Mouse (Mus musculus) hindbrain, postnatal 0 days (tissue): ENCODE measurements around the gene Uqcr10. TPM values are rescaled to one million over a fixed set of nuclear protein-coding genes. Genes with fewer than 3 reads are reported as not detected.

Experiments
- ATAC-seq: fragments of 200-750 bp; cut with Nextera tagmentation; 2 replicates; pipeline ENCODE4 v1.8.0; 2017; ENCODE audit warnings: mild to moderate bottlenecking, moderate TSS enrichment, moderate library complexity
- DNase-seq: peaks from one replicate; pipeline ENCODE4 v3.0.0-alpha.2; 2015; ENCODE audit warnings: low spot score
- H3K27ac ChIP-seq: fragments of 300-500 bp; sonication (generic); 2 replicates; pipeline ENCODE4 v1.5.1; 2014; ENCODE audit warnings: mild to moderate bottlenecking
- H3K27me3 ChIP-seq: fragments of 300-500 bp; sonication (generic); 2 replicates; pipeline ENCODE4 v1.6.1; 2014; ENCODE audit warnings: low read length, mixed read lengths; ENCODE audit not compliant: insufficient read depth
- H3K36me3 ChIP-seq: fragments of 300-500 bp; sonication (generic); 2 replicates; pipeline ENCODE4 v1.6.1; 2014; ENCODE audit warnings: low read length, mixed read lengths; ENCODE audit not compliant: insufficient read depth
- H3K4me1 ChIP-seq: fragments of 300-500 bp; sonication (generic); 2 replicates; pipeline ENCODE4 v1.6.1; 2014; ENCODE audit warnings: antibody characterized with exemption, low read length, mixed read lengths; ENCODE audit not compliant: insufficient read depth
- H3K4me2 ChIP-seq: fragments of 300-500 bp; sonication (generic); 2 replicates; pipeline ENCODE4 v1.6.1; 2014; ENCODE audit warnings: low read depth, mild to moderate bottlenecking, low read length, moderate library complexity, mixed read lengths
- H3K4me3 ChIP-seq: fragments of 300-500 bp; sonication (generic); 2 replicates; pipeline ENCODE4 v1.5.1; 2014; ENCODE audit warnings: low read length
- H3K9ac ChIP-seq: fragments of 300-500 bp; sonication (generic); replicated peaks from 2 replicates; pipeline ENCODE4 v1.6.1; 2014; ENCODE audit warnings: mild to moderate bottlenecking, low read length, moderate library complexity, mixed read lengths
- H3K9me3 ChIP-seq: fragments of 300-500 bp; sonication (generic); 2 replicates; pipeline ENCODE4 v1.6.1; 2016; ENCODE audit warnings: low read length, mixed read lengths
- CTCF ChIP-seq: IDR thresholded peaks from 2 replicates; pipeline ENCODE4 v1.5.1; 2016; ENCODE audit warnings: antibody characterized with exemption, control low read depth, low read depth
- WGBS: fragments of 180-500 bp; shearing (Covaris S2); extraction: QIAGEN DNeasy Blood & Tissue Kit; methylation state at CpG from one replicate; pipeline ENCODE4 v1.1.7; 2014; 5-methylcytosine and 5-hydroxymethylcytosine counted together
- polyA plus RNA-seq: library from polyadenylated mRNA; unstranded; fragments of >200 nt; fragmentation: Nextera tagmentation; extraction: Ambion mirVana; gene quantifications from 2 replicates; pipeline ENCODE4 v1.2.1, GENCODE M21; 2015
- total RNA-seq: library from RNA; depleted of rRNA; stranded (reverse); fragments of >200 nt; gene quantifications from 2 replicates; pipeline ENCODE4 v1.2.3, GENCODE M21; 2014

Uqcr10 gene
- total and polyA plus RNA-seq, 2 experiments from 2014 or later = 231 to 1,063 TPM

DNA sequence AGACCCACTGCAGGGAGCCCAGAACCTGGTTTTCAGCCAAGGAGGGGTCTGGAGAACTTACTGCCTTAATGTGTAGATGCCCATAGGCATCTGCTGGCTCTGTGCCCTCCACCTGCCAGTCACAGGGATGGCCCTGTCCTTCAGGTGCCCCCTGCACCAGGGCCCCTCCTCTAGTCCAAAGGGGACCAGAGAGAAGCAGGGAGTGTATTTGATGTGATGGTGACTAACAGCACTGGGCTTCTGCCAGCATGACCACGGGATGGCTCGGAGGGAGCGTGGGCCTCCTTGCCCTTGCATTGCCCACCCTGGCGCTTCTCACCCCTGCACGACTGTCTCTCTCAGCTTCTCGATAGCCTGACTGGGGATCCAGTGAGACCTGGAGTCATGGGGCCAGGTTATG, 40.5 kb upstream of the Uqcr10 start:
- DNase-seq = no peak
- no peak overlapping the region for H3K27ac ChIP-seq
- H3K4me3 ChIP-seq = no peak overlapping the region
- peaks cover 38% of the 10 kb centered on the region for H3K27me3 ChIP-seq
- H3K4me1 ChIP-seq = no peaks in the 10 kb centered on the region; the same call in 1 of the 2 replicates
- WGBS = 43% methylated on average over 6 of the region's 6 CpGs
- H3K36me3 ChIP-seq = no peaks in the 10 kb centered on the region
- H3K4me2 ChIP-seq = no peak overlapping the region
- H3K9ac ChIP-seq = no peak overlapping the region
- ATAC-seq = no peak
- TF ChIP-seq CTCF = no peak
- H3K9me3 ChIP-seq = no peaks in the 10 kb centered on the region

DNA sequence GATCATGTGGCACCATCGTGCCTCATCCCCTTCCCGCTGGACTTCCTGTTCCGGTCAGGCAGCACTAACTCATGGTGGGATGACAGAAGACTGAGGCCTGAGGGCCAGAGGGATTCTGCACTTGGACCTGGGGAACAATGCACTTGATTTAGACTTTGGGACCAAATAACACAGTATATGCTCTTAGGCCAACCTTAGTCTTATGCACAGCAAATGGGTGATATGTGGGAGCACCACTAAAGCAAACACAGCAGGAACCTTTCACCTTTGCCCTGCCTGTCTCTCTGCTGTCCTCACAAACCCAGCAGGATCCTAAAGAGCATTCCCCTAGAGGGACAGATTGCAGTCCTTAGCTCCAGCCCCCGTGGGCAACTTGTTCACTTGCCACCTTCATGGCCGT, 36.6 kb upstream of the Uqcr10 start:
- Histone ChIP-seq H3K4me3 (no peak overlapping the region), H3K4me1 (0 out of 2 replicates have a peak, but pooled peaks cover under 1% of the 10 kb centered on the region), H3K27ac (no peak overlapping the region), H3K27me3 (peaks cover 19% of the 10 kb centered on the region), H3K4me2 (no peak overlapping the region), H3K9me3 (no peaks in the 10 kb centered on the region), H3K36me3 (no peaks in the 10 kb centered on the region), H3K9ac (no peak overlapping the region)
- ATAC-seq (no peak), DNase-seq (no peak)
- no peak for TF ChIP-seq CTCF
- 68% methylated on average over 5 of the region's 5 CpGs for WGBS

DNA sequence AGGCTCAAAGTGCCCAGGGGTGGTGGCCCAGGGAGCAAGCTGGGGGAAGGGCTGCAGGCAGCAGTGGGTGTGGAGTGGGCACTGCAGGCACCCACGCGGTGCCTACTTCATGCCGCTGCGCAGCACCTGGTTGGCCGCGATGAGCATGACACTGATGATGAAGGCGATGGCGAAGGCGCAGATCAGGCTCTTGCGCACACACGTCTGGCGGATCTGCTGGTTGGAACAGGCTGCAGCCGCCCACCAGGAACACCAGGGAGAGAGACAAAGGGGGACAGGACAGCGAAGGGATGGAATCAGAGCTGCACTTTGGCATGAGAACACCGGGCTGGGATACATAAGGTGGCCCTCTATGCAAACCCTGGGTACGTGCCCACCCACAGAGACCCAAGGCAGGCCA, 34.6 kb upstream of the Uqcr10 start:
- Histone ChIP-seq H3K4me3 (no peak overlapping the region), H3K36me3 (no peaks in the 10 kb centered on the region), H3K9me3 (no peaks in the 10 kb centered on the region), H3K4me2 (no peak overlapping the region), H3K4me1 (0 out of 2 replicates have a peak, but pooled peaks cover 6% of the 10 kb centered on the region), H3K27me3 (no peaks in the 10 kb centered on the region), H3K9ac (no peak overlapping the region), H3K27ac (no peak overlapping the region)
- DNase-seq (no peak), ATAC-seq (no peak)
- WGBS = 93% methylated on average over 16 of the region's 16 CpGs
- TF ChIP-seq CTCF = no peak

DNA sequence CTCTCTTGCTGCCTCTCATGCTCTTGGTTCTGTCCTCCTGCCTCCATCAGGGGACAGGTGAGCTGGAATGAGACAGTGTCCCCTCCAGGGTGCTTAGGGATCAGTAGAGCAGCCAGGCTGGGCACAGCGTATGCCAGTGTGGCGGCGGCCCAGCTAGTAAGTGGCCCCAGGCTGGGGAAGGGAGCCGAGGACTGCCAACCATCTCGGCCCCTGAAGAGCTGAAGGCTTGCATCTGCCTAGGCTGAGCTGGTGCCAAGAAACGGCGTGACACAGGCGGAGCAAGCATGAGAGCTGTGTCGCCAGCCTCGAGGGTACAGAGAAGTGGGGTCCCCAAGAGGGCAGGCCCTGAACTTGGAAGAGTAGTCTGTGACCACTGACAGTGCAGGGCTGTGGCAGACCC, 33.5 kb upstream of the Uqcr10 start:
- H3K36me3 ChIP-seq = no peaks in the 10 kb centered on the region
- 40% methylated on average over 10 of the region's 10 CpGs for WGBS
- TF ChIP-seq CTCF = no peak
- H3K4me2 ChIP-seq = no peak overlapping the region
- no peak overlapping the region for H3K4me3 ChIP-seq
- no peaks in the 10 kb centered on the region for H3K27me3 ChIP-seq
- H3K27ac ChIP-seq = no peak overlapping the region
- DNase-seq (peak; percentile 68), ATAC-seq (peak; percentile 34; the same call in 1 of the 2 replicates)
- 0 out of 2 replicates have a peak, but pooled peaks cover 6% of the 10 kb centered on the region for H3K4me1 ChIP-seq
- H3K9me3 ChIP-seq = no peaks in the 10 kb centered on the region
- H3K9ac ChIP-seq = no peak overlapping the region

DNA sequence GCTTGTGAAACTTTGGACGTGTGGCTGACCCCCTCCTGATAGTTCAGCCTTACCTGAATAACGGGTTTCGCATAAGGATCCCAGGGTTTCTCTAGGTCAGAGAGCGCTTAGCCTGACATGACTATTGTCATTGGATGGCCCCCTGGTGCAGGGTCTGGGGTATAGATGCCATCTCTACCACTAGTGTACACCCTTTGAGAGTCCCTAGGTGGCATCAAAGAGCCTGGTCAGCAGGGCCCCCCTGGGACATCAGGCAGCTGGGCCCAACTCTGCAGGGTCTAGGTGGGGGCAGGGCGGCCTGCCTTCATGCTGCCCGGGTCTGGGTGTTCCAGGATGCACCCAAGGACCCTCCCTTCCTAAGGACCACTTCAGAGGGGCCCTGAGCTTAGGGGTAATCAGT, 32.2 kb upstream of the Uqcr10 start:
- WGBS = 54% methylated on average over 6 of the region's 6 CpGs
- no peak for ATAC-seq
- H3K9ac ChIP-seq = no peak overlapping the region
- H3K9me3 ChIP-seq = no peaks in the 10 kb centered on the region
- peak; percentile 37 for TF ChIP-seq CTCF
- H3K4me1 ChIP-seq = 0 out of 2 replicates have a peak, but pooled peaks cover 6% of the 10 kb centered on the region
- no peak for DNase-seq
- H3K36me3 ChIP-seq = no peaks in the 10 kb centered on the region
- no peaks in the 10 kb centered on the region for H3K27me3 ChIP-seq
- no peak overlapping the region for H3K4me2 ChIP-seq
- H3K27ac ChIP-seq = no peak overlapping the region
- H3K4me3 ChIP-seq = no peak overlapping the region

DNA sequence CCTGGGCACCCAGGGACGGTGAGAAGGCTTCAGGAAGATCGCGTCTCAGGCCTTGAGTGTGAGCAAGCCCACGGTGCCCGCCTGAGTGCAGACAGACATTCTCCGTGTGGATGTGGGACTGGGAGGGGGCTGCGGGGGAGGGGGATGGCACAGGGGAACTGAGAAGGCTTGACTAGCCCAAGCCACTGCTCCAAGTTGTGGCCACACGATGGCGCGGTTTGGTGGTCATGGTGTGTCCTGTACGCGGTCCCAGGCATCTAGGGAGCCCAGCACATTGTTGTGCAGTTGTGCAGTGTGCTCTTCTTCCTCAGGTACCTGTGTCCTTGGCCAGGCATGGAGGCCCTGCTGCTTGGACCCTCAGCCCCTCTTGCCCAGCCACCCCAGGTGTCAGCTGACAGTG, 30.0 kb upstream of the Uqcr10 start:
- Histone ChIP-seq H3K27ac (no peak overlapping the region), H3K4me3 (no peak overlapping the region), H3K4me1 (0 out of 2 replicates have a peak, but pooled peaks cover 6% of the 10 kb centered on the region), H3K27me3 (no peaks in the 10 kb centered on the region), H3K9ac (no peak overlapping the region), H3K9me3 (no peaks in the 10 kb centered on the region), H3K4me2 (no peak overlapping the region), H3K36me3 (no peaks in the 10 kb centered on the region)
- peak; percentile 55 for TF ChIP-seq CTCF
- peak; percentile 56 for DNase-seq
- WGBS = 31% methylated on average over 12 of the region's 12 CpGs
- no peak for ATAC-seq

DNA sequence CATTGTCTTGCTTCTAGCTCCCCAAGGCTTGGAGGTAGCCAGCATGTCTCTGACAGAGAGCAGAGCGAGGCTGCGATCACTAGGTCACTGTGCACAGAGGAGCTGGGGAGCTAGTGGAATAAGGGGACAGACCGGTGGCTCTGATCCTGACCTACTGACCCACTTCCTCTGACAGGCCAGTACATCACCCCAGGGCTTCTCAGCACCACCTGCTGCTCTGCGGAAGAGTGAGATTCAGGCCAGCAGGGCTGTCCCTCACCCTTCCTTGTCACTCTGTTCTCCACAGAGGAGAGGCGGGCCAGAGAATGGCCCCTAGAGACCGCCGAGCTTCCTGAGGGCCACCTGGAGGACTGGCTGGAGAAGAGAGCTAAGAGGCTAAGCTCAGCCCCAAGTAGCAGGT, 27.6 kb upstream of the Uqcr10 start:
- no peak for ATAC-seq
- H3K4me2 ChIP-seq = no peak overlapping the region
- no peaks in the 10 kb centered on the region for H3K36me3 ChIP-seq
- DNase-seq = no peak
- WGBS = 78% methylated on average over 7 of the region's 7 CpGs
- no peak overlapping the region for H3K9ac ChIP-seq
- no peaks in the 10 kb centered on the region for H3K27me3 ChIP-seq
- H3K4me1 ChIP-seq = 0 out of 2 replicates have a peak, but pooled peaks cover 6% of the 10 kb centered on the region
- H3K9me3 ChIP-seq = no peaks in the 10 kb centered on the region
- no peak overlapping the region for H3K4me3 ChIP-seq
- no peak overlapping the region for H3K27ac ChIP-seq
- no peak for TF ChIP-seq CTCF
